Mouse (Mus musculus) megakaryocyte, embryonic 14.5 days (primary cell): Measurements from ENCODE around the gene Tshz2.

Source experiments
- FLI1 ChIP-seq: IDR thresholded peaks from 2 replicates; pipeline ENCODE4 v1.6.1; 2012; ENCODE audit warnings: low read length, inconsistent platforms, mixed read lengths
- GATA1 ChIP-seq: IDR thresholded peaks from 3 replicates; pipeline ENCODE4 v1.6.1; 2012; ENCODE audit warnings: mixed read lengths, low read length, inconsistent platforms, borderline replicate concordance

GRCm38 (mm10) chr2:170070641-170071241, 437.9 kb downstream of the Tshz2 start:
- TF ChIP-seq FLI1, result no peak
- no peak for TF ChIP-seq GATA1
